In genomic region chr5:74034177-74034576, GRCm38 (mm10) we compare ENCODE assay signal across 22 mouse cellular contexts. TPM values are rescaled to one million over a fixed set of nuclear protein-coding genes. Genes with fewer than 3 reads are reported as not detected.
DNase-seq lines count a peak whose midpoint lies in the region; ATAC-seq and TF ChIP-seq lines count a peak whose summit lies in the region.
"Had no signal": no experiment of that assay in that cellular context is flagged by ENCODE, and none has a peak within 500 bp of the region (broad histone marks: within the 10 kb centered on the region; RNA-seq: fewer than 3 reads in every experiment).

No protein-coding gene starts in this region.

- DNase-seq in heart, adult 2 months, result no peak
- DNase-seq in layer of hippocampus, adult 2 months (ENCODE audit: low spot score in 2 of 2), result no peak
- DNase-seq in layer of hippocampus, postnatal 36 days, result no peak
- peak; percentile 21 for DNase-seq in midbrain, embryonic 11.5 days (ENCODE audit: low spot score, missing footprints)
- peak; percentile 16 for DNase-seq in fat pad, adult 2 months (ENCODE audit: extremely low read depth, low read depth, low spot score)
- DNase-seq in left cerebral cortex, adult 8-10 months (ENCODE audit: low spot score in 2 of 2), result no peak
- DNase-seq: adrenal gland, postnatal 10 days; B cell, adult 2 months; cerebellum, adult 9-11 months; gastrocnemius, postnatal 36 days; kidney, adult 8-10 months; kidney, postnatal 36 days; layer of hippocampus, adult 9-11 months; liver, embryonic 13.5 days had no signal

- ATAC-seq in heart, embryonic 12.5 days (ENCODE audit: insufficient number of reproducible peaks, low FRiP score), result no peak
- ATAC-seq in midbrain, embryonic 11.5 days (ENCODE audit: low FRiP score), result no peak
- ATAC-seq in midbrain, embryonic 15.5 days (replicated peaks), result no peak
- ATAC-seq: forebrain, embryonic 14.5 days; midbrain, embryonic 16.5 days; Patski had no signal

- no peaks in the 10 kb centered on the region for H3K79me2 ChIP-seq in heart, adult 2 months (replicated peaks; ENCODE audit: control insufficient read depth, insufficient read depth, low read length)

- H3K9me3 ChIP-seq in heart, embryonic 12.5 days (replicated peaks), result no peaks in the 10 kb centered on the region
- H3K9me3 ChIP-seq in midbrain, embryonic 11.5 days (ENCODE audit: control insufficient read depth, low read length), result no peaks in the 10 kb centered on the region
- H3K9me3 ChIP-seq in midbrain, embryonic 15.5 days, result no peaks in the 10 kb centered on the region
- H3K9me3 ChIP-seq: heart, embryonic 13.5 days; hindbrain, embryonic 10.5 days; liver, embryonic 13.5 days; stomach, embryonic 15.5 days had no signal

- TF ChIP-seq CTCF in heart, adult 2 months (IDR thresholded peaks at IDR 0.05), result peak; percentile 20; the same call in 1 of the 2 replicates
- TF ChIP-seq CTCF in layer of hippocampus, adult 2 months (conservative IDR thresholded peaks at IDR 0.05), result peak; percentile 44

- intact Hi-C loops in heart, adult 2 months (cut with DNase I), result no loop called here

- TF ChIP-seq POLR2A in heart, adult 2 months (IDR thresholded peaks at IDR 0.05; ENCODE audit: insufficient read depth, low read depth, low read length), result no peak

- no peaks in the 10 kb centered on the region for H3K27me3 ChIP-seq in heart, adult 2 months (ENCODE audit: control insufficient read depth, insufficient read depth, low read length)
- H3K27me3 ChIP-seq in heart, embryonic 12.5 days (replicated peaks), result no peaks in the 10 kb centered on the region
- H3K27me3 ChIP-seq in midbrain, embryonic 11.5 days (ENCODE audit: control insufficient read depth, insufficient read depth, low read length), result no peaks in the 10 kb centered on the region
- H3K27me3 ChIP-seq in midbrain, embryonic 15.5 days (replicated peaks), result no peaks in the 10 kb centered on the region
- H3K27me3 ChIP-seq: heart, embryonic 13.5 days; liver, embryonic 13.5 days; Patski; stomach, embryonic 15.5 days had no signal

- H3K27ac ChIP-seq in heart, adult 2 months, result no peak overlapping the region
- no peak overlapping the region for H3K27ac ChIP-seq in heart, embryonic 12.5 days (ENCODE audit: poor library complexity, severe bottlenecking)
- H3K27ac ChIP-seq in layer of hippocampus, adult 2 months, result peak overlapping the region; percentile 2; the same call in 1 of the 2 replicates
- H3K27ac ChIP-seq in midbrain, embryonic 11.5 days (ENCODE audit: low read depth, low read length), result no peak overlapping the region
- no peak overlapping the region for H3K27ac ChIP-seq in midbrain, embryonic 15.5 days
- H3K27ac ChIP-seq: heart, embryonic 13.5 days; hindbrain, embryonic 10.5 days; liver, embryonic 13.5 days; stomach, embryonic 15.5 days had no signal

- no peak overlapping the region for H3K9ac ChIP-seq in heart, adult 2 months (ENCODE audit: low read depth, low read length)
- no peak overlapping the region for H3K9ac ChIP-seq in heart, embryonic 12.5 days
- H3K9ac ChIP-seq in midbrain, embryonic 11.5 days (ENCODE audit: low read length), result no peak overlapping the region
- no peak overlapping the region for H3K9ac ChIP-seq in midbrain, embryonic 15.5 days
- H3K9ac ChIP-seq: heart, embryonic 13.5 days; liver, embryonic 13.5 days; stomach, embryonic 15.5 days had no signal

- peaks cover 3% of the 10 kb centered on the region for H3K4me1 ChIP-seq in heart, adult 2 months (ENCODE audit: control insufficient read depth, insufficient read depth, low read length)
- H3K4me1 ChIP-seq in heart, embryonic 12.5 days (replicated peaks), result peaks cover 25% of the 10 kb centered on the region
- no peaks in the 10 kb centered on the region for H3K4me1 ChIP-seq in midbrain, embryonic 11.5 days (ENCODE audit: control insufficient read depth, insufficient read depth, low read length)
- H3K4me1 ChIP-seq in midbrain, embryonic 15.5 days, result no peaks in the 10 kb centered on the region
- H3K4me1 ChIP-seq: hindbrain, embryonic 10.5 days had no signal

- no peak for TF ChIP-seq EP300 in heart, adult 2 months (IDR thresholded peaks at IDR 0.05; ENCODE audit: insufficient read depth, low read depth, low read length)

- 85% methylated on average over 4 of the region's 4 CpGs for WGBS in heart, adult 2 months
- 77% methylated on average over 4 of the region's 4 CpGs for WGBS in heart, embryonic 12.5 days
- 93% methylated on average over 4 of the region's 4 CpGs for WGBS in midbrain, embryonic 11.5 days
- 84% methylated on average over 4 of the region's 4 CpGs for WGBS in midbrain, embryonic 15.5 days

- peaks cover 3% of the 10 kb centered on the region for H3K36me3 ChIP-seq in heart, adult 2 months (ENCODE audit: control insufficient read depth, insufficient read depth, low read length)
- peaks cover 43% of the 10 kb centered on the region for H3K36me3 ChIP-seq in heart, embryonic 12.5 days
- no peaks in the 10 kb centered on the region for H3K36me3 ChIP-seq in midbrain, embryonic 11.5 days (ENCODE audit: control insufficient read depth, insufficient read depth, low read length)
- no peaks in the 10 kb centered on the region for H3K36me3 ChIP-seq in midbrain, embryonic 15.5 days (replicated peaks)

- no peak overlapping the region for H3K4me3 ChIP-seq in heart, adult 2 months
- no peak overlapping the region for H3K4me3 ChIP-seq in heart, embryonic 12.5 days
- H3K4me3 ChIP-seq in layer of hippocampus, adult 2 months, result no peak overlapping the region
- no peak overlapping the region for H3K4me3 ChIP-seq in midbrain, embryonic 11.5 days (ENCODE audit: low read depth, low read length)
- H3K4me3 ChIP-seq in midbrain, embryonic 15.5 days, result no peak overlapping the region
- H3K4me3 ChIP-seq: heart, embryonic 13.5 days; hindbrain, embryonic 10.5 days; liver, embryonic 13.5 days; stomach, embryonic 15.5 days had no signal

- no peak overlapping the region for H3K4me2 ChIP-seq in heart, embryonic 12.5 days
- H3K4me2 ChIP-seq in midbrain, embryonic 11.5 days, result no peak overlapping the region
- no peak overlapping the region for H3K4me2 ChIP-seq in midbrain, embryonic 15.5 days
- H3K4me2 ChIP-seq: heart, embryonic 13.5 days; liver, embryonic 13.5 days; stomach, embryonic 15.5 days had no signal

RNA-seq across cellular contexts. Expression of gene Usp46, which starts 34.1 kb away (rescaled TPM):
- total RNA-seq in heart, adult 2 months (2021), result 10 to 100 TPM; 35.8 to 37.1 TPM
- polyA plus RNA-seq in heart, adult 2 months (2012; rRNA removed), result 6.4 and 15.8 TPM in 2 replicates
- 41.4 and 44.7 TPM in 2 replicates for polyA plus RNA-seq in heart, embryonic 12.5 days (2016; fragmentation: Nextera tagmentation; extraction: Ambion mirVana)
- 100 to 1,000 TPM; 135 to 138 TPM for total RNA-seq in layer of hippocampus, adult 2 months (2021)
- 100 to 1,000 TPM; 129 to 137 TPM for total RNA-seq in layer of hippocampus, postnatal 36 days (2021)
- polyA plus RNA-seq in midbrain, embryonic 11.5 days (2014; fragmentation: Nextera tagmentation; extraction: Ambion mirVana), result 35.6 and 38.1 TPM in 2 replicates
- polyA plus RNA-seq in midbrain, embryonic 15.5 days (2015; fragmentation: Nextera tagmentation; extraction: Ambion mirVana), result 30.0 and 32.7 TPM in 2 replicates
- 100 to 1,000 TPM; 126 to 154 (median 139) TPM for total RNA-seq in left cerebral cortex, adult 8-10 months (2022)

Comparison
In these comparisons a context has a peak if more than half of its experiments do, and no peak if none do; other contexts are left out.
1. DNase-seq: peak in midbrain, embryonic 11.5 days (single experiment) and fat pad, adult 2 months (single experiment); none in heart, adult 2 months (0 of 2), layer of hippocampus, adult 2 months (0 of 2), layer of hippocampus, postnatal 36 days (0 of 2) and left cerebral cortex, adult 8-10 months (0 of 2).